ENCODE assay signal across 14 mouse cellular contexts in genomic region chr10:4586691-4587090, GRCm38 (mm10).
"Had no signal": no experiment of that assay in that cellular context is flagged by ENCODE, and none has a peak within 500 bp of the region (broad histone marks: within the 10 kb centered on the region; RNA-seq: fewer than 3 reads in every experiment).

No protein-coding gene starts in this region.

- H3K9ac ChIP-seq: liver, embryonic 13.5 days; liver, postnatal 0 days; lung, embryonic 15.5 days; midbrain, embryonic 12.5 days; neural tube, embryonic 13.5 days had no signal

- H3K27ac ChIP-seq: left cerebral cortex, adult 2 months; limb, embryonic 10.5 days; liver, embryonic 13.5 days; lung, embryonic 15.5 days; midbrain, embryonic 12.5 days; neural tube, embryonic 13.5 days; stomach, postnatal 0 days had no signal

- H3K9me3 ChIP-seq: limb, embryonic 10.5 days; liver, embryonic 13.5 days; lung, embryonic 15.5 days; midbrain, embryonic 12.5 days; neural tube, embryonic 13.5 days had no signal

- DNase-seq: kidney, postnatal 14 days; liver, embryonic 13.5 days; liver, postnatal 0 days; lung, postnatal 14 days; right cerebral cortex, adult 18-20 months; right cerebral cortex, postnatal 25 days; thymus, postnatal 4 days had no signal

- H3K4me2 ChIP-seq: liver, embryonic 13.5 days; lung, embryonic 15.5 days; midbrain, embryonic 12.5 days; neural tube, embryonic 13.5 days had no signal

- H3K27me3 ChIP-seq: liver, embryonic 13.5 days; lung, embryonic 15.5 days; midbrain, embryonic 12.5 days; neural tube, embryonic 13.5 days had no signal

- H3K36me3 ChIP-seq: limb, embryonic 10.5 days; liver, embryonic 13.5 days; lung, embryonic 15.5 days; midbrain, embryonic 12.5 days; neural tube, embryonic 13.5 days had no signal

- H3K4me3 ChIP-seq: left cerebral cortex, adult 2 months; limb, embryonic 10.5 days; liver, embryonic 13.5 days; lung, embryonic 15.5 days; midbrain, embryonic 12.5 days; neural tube, embryonic 13.5 days had no signal

- ATAC-seq: liver, postnatal 0 days; midbrain, embryonic 16.5 days had no signal

- H3K4me1 ChIP-seq: limb, embryonic 10.5 days; liver, embryonic 13.5 days; lung, embryonic 15.5 days; midbrain, embryonic 12.5 days had no signal
